Mouse (Mus musculus) hindbrain, embryonic 13.5 days (tissue): Measurements from ENCODE around the gene Ms4a6b. TPM values are rescaled to one million over a fixed set of nuclear protein-coding genes. Genes with fewer than 3 reads are reported as not detected.
"Not testable (repeated sequence)": the region's sequence is repeated elsewhere in the genome, so short reads cannot be mapped to it uniquely, and the experiment has no call there.

Experiments
- ATAC-seq: fragments of 200-750 bp; cut with Nextera tagmentation; 2 replicates; pipeline ENCODE4 v1.8.0; 2017; ENCODE audit warnings: moderate TSS enrichment; ENCODE audit not compliant: low FRiP score
- H3K27ac ChIP-seq: fragments of 300-500 bp; sonication (generic); 2 replicates; pipeline ENCODE4 v1.5.1; 2015; ENCODE audit warnings: inconsistent platforms, mild to moderate bottlenecking, moderate library complexity
- H3K27me3 ChIP-seq: fragments of 300-500 bp; sonication (generic); 2 replicates; pipeline ENCODE4 v1.6.1; 2015; ENCODE audit warnings: mild to moderate bottlenecking, inconsistent platforms
- H3K36me3 ChIP-seq: fragments of 300-500 bp; sonication (generic); 2 replicates; pipeline ENCODE4 v1.6.1; 2015; ENCODE audit warnings: mild to moderate bottlenecking, inconsistent platforms
- H3K4me1 ChIP-seq: fragments of 300-500 bp; sonication (generic); replicated peaks from 2 replicates; pipeline ENCODE4 v1.6.1; 2015; ENCODE audit warnings: inconsistent platforms
- H3K4me2 ChIP-seq: fragments of 300-500 bp; sonication (generic); 2 replicates; pipeline ENCODE4 v1.6.1; 2015; ENCODE audit warnings: inconsistent platforms, mild to moderate bottlenecking, moderate library complexity
- H3K4me3 ChIP-seq: fragments of 300-500 bp; sonication (generic); 2 replicates; pipeline ENCODE4 v1.5.1; 2015; ENCODE audit warnings: mild to moderate bottlenecking, inconsistent platforms
- H3K9ac ChIP-seq: fragments of 300-500 bp; sonication (generic); 2 replicates; pipeline ENCODE4 v1.6.1; 2015; ENCODE audit warnings: mild to moderate bottlenecking, inconsistent platforms
- H3K9me3 ChIP-seq: fragments of 300-500 bp; sonication (generic); 2 replicates; pipeline ENCODE4 v1.6.1; 2016; ENCODE audit warnings: inconsistent platforms
- WGBS: fragments of 180-500 bp; shearing (Covaris S2); methylation state at CpG from one replicate; pipeline ENCODE4 v1.1.7; 2015; 5-methylcytosine and 5-hydroxymethylcytosine counted together
- polyA plus RNA-seq: library from polyadenylated mRNA; unstranded; fragments of >200 nt; fragmentation: Nextera tagmentation; extraction: Ambion mirVana; gene quantifications from 2 replicates; pipeline ENCODE4 v1.2.1, GENCODE M21; 2015

Ms4a6b gene
- polyA plus RNA-seq = 2.2 and 3.6 TPM in 2 replicates

DNA sequence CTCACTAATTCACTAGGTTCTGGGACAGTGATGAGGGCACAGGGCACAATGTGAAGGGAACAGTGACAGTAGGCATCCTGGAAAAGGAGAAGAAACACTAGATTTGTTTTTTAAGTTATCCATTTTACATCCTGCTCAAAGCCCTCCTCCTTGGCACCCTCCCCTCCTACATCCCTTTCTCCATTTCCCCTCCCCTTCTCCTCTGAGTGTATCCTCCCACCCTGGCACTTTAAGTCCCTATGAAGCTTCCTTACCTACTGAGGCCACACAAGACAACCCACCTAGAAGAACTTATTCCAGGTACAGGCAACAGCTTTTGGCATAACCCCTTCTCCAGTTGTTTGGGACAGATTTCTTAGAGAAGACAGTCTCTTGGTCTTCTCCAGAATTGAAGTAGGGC lies at the start of gene Ms4a6b:
TSS of gene Ms4a6b (plus strand) at position 267 of the 400 bp plus-strand sequence.
- H3K27ac ChIP-seq = no peak within 1 kb of the TSS
- no peak within 1 kb of the TSS for H3K4me3 ChIP-seq
- no peaks in the 10 kb centered on the region for H3K9me3 ChIP-seq
- no peak within 1 kb of the TSS for H3K4me2 ChIP-seq
- H3K9ac ChIP-seq = no peak within 1 kb of the TSS
- H3K36me3 ChIP-seq = no peaks in the 10 kb centered on the region
- ATAC-seq = no peak
- H3K4me1 ChIP-seq = no peaks in the 10 kb centered on the region
- H3K27me3 ChIP-seq = no peaks in the 10 kb centered on the region

DNA sequence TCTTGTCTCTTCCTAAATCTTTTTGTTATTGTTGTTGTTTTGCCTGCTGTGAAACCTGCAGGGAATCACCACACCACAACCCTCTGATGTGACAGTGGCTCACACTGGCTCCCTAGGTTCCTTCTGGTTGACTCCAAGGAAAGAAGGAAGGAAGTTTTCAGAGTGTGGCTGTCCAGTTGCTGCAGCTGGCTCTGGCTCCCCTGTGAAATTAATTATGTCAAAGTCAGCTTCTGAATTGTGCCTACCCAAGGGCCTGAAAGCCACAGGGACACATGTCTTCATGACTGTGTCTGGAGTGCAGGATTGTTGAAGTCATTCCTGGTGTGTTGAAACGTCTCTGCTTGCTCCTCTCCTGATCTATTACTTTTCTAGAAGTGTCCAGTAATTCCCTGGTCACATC lies 48.0 kb upstream of the Ms4a6b start:
- not testable (repeated sequence) for ATAC-seq, H3K9ac ChIP-seq, H3K4me1 ChIP-seq, H3K36me3 ChIP-seq, H3K4me3 ChIP-seq, H3K4me2 ChIP-seq, H3K27ac ChIP-seq, H3K27me3 ChIP-seq, H3K9me3 ChIP-seq
- WGBS = 68% methylated on average over 1 of the region's 1 CpGs

DNA sequence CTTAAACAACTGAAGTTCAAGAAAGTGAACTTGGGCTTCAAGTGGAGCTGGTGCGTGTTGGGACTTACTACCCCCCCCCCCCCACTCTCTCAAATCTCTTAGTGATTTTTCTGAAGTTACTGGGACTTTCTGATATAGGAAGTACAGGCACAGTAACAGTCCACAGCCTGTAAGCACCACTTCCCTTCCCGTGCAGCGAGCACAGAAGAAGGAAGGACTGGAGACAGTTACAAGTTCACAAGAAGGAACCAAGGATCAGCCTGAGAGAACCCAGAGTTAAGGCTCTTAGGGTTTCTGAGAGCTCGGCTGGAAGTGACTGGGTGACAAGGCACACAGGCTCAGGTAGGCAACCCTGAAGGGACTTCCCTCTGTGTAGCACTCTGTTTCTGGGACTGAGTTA lies 47.1 kb upstream of the Ms4a6b start, which contains the start of gene Ms4a6c:
TSS of gene Ms4a6c (plus strand) at position 152 of the 400 bp plus-strand sequence.
- H3K27me3 ChIP-seq, H3K9me3 ChIP-seq, H3K4me1 ChIP-seq, ATAC-seq, H3K9ac ChIP-seq, H3K4me3 ChIP-seq, H3K36me3 ChIP-seq, H3K4me2 ChIP-seq, H3K27ac ChIP-seq: not testable (repeated sequence)
- 90% methylated on average over 4 of the region's 4 CpGs for WGBS

DNA sequence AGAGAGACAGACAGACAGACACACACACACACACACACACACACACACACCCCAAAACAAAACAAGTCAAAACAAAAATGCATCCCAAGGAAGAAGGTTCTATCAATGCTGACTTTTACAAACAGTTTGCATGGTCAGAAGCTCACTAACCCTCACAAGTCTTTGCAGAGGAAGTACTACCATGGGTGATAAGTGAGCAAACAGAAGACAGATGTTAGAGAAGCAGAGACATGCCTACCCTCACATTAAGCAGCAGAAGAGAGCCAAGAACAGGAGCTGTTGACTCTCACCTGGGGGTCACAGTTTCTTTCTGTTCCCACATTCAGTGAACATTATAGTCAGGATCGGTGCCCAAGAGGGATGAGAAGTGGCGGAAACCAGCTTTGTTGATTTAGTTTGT lies 36.6 kb upstream of the Ms4a6b start:
- Histone ChIP-seq H3K27me3 (no peaks in the 10 kb centered on the region), H3K4me3 (no peak overlapping the region), H3K4me1 (no peaks in the 10 kb centered on the region), H3K27ac (no peak overlapping the region), H3K4me2 (no peak overlapping the region), H3K9me3 (no peaks in the 10 kb centered on the region), H3K36me3 (no peaks in the 10 kb centered on the region), H3K9ac (no peak overlapping the region)
- no peak for ATAC-seq
- WGBS = 91% methylated on average over 2 of the region's 2 CpGs

DNA sequence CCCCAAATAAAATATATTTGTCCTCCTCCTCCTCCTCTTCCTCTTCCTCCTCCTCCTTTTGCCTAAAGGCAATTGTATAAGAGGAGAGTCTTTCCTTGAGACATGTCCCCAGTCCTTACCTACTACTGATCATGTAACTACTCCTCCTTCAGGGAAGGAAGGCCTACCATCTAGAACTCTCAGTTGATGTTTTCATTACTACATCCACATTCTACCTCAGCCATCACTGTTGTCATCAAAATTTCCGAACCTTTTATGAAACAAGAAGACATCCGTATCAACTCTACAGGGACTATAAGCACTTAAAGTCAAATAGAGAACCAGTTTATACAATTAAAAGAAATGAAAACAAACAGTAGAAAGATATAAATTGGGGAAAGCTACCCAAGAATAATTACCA lies 33.6 kb upstream of the Ms4a6b start:
- ATAC-seq = no peak
- Histone ChIP-seq H3K27me3 (no peaks in the 10 kb centered on the region), H3K27ac (no peak overlapping the region), H3K36me3 (no peaks in the 10 kb centered on the region), H3K9ac (no peak overlapping the region), H3K4me1 (no peaks in the 10 kb centered on the region), H3K4me2 (no peak overlapping the region), H3K4me3 (no peak overlapping the region), H3K9me3 (no peaks in the 10 kb centered on the region)
- 91% methylated on average over 2 of the region's 2 CpGs for WGBS

DNA sequence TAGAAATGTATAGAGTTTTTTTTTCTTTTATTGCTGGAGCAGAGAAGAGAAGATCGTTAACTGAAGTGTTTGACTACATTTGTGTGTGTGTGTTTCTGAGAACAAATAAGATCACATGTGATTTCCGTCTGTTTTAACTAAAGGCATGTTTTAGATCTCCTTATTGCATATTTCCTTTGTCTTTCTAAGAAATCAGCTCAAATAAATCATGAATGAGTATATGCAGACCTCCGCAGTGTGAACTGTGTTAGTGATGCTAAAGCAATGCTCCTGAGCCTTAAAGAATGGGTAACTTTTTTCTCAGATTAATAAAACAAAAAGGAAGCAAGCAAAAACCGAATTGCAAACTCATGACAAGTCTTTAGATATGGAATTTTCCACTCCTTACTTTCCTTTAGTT lies 32.4 kb upstream of the Ms4a6b start:
- Histone ChIP-seq H3K9ac (no peak overlapping the region), H3K4me2 (no peak overlapping the region), H3K9me3 (no peaks in the 10 kb centered on the region), H3K36me3 (no peaks in the 10 kb centered on the region), H3K4me1 (no peaks in the 10 kb centered on the region), H3K4me3 (no peak overlapping the region), H3K27me3 (no peaks in the 10 kb centered on the region), H3K27ac (no peak overlapping the region)
- WGBS = 80% methylated on average over 4 of the region's 4 CpGs
- ATAC-seq = no peak

DNA sequence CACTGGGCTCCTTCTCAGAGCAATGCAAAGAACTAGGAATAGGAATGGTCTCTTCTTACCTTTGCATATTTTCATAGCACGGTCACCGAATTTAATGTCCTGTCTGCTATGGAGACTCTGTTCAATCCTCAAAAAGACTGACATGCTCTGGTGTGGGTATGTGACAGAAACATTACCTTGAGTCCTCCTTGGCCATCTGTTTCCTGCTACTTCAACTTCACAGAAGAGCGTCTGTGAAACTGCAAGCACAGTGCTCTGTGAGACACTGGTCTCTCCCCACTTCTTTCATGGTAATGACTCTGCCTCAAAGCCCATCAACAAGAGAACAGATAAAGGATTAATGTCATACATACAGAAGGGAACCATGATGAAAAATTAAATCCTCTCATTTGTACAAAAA lies 31.9 kb upstream of the Ms4a6b start:
- ATAC-seq = no peak
- 83% methylated on average over 3 of the region's 3 CpGs for WGBS

DNA sequence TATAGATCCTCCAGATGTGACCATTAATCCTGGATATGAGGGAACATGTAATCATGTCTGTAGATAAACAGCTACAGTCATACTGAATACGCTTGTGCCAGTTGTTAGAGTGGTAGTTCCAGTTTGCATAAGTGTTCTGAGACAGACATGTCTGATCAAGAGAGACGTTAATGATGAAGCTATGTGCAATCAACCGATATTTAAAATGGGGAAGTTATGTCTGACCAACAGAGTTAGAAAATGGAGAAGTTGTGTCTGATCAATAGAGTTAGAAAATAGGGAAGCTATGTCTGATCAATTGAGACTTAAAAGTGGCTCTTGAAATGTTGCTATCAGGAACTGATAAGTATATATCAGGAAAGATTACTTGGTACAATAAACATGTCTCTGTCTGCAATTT lies 31.0 kb upstream of the Ms4a6b start:
- H3K4me1 ChIP-seq = no peaks in the 10 kb centered on the region
- no peak overlapping the region for H3K27ac ChIP-seq
- no peaks in the 10 kb centered on the region for H3K9me3 ChIP-seq
- no peak overlapping the region for H3K4me3 ChIP-seq
- no peaks in the 10 kb centered on the region for H3K36me3 ChIP-seq
- no peak overlapping the region for H3K9ac ChIP-seq
- no peak for ATAC-seq
- no peaks in the 10 kb centered on the region for H3K27me3 ChIP-seq
- H3K4me2 ChIP-seq = no peak overlapping the region
- WGBS = 86% methylated on average over 3 of the region's 3 CpGs

More for the DNA sequence above, 31.9 kb upstream of the Ms4a6b start:
- no peak overlapping the region for H3K27ac ChIP-seq
- no peak overlapping the region for H3K9ac ChIP-seq
- H3K27me3 ChIP-seq = no peaks in the 10 kb centered on the region
- no peak overlapping the region for H3K4me3 ChIP-seq
- no peaks in the 10 kb centered on the region for H3K9me3 ChIP-seq
- H3K4me2 ChIP-seq = no peak overlapping the region
- no peaks in the 10 kb centered on the region for H3K36me3 ChIP-seq
- H3K4me1 ChIP-seq = no peaks in the 10 kb centered on the region

DNA sequence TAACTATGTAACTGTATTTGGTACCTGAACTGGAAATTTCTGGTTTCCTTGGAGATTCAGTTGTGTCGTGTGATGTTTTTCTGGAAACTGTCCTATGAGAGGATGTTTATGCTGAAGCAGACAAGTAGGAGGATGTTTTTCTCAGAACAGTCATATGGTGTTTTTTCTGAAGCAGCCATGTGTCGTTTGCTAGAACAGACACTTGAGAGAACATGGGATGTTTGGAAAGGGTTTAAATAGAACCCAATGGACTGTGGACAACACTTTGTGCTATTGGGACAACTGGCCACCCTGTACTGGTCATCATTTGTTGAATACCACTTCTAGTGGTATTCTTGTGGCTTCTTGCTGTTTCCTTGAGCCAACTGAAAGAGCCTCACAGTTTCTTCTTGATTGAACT lies 30.6 kb upstream of the Ms4a6b start, which contains the start of gene Gm8369:
TSS of gene Gm8369 (plus strand) at position 193 of the 400 bp plus-strand sequence.
- no peak for ATAC-seq
- H3K4me2 ChIP-seq = no peak within 1 kb of the TSS
- H3K9me3 ChIP-seq = no peaks in the 10 kb centered on the region
- H3K27me3 ChIP-seq = no peaks in the 10 kb centered on the region
- no peak within 1 kb of the TSS for H3K27ac ChIP-seq
- no peak within 1 kb of the TSS for H3K4me3 ChIP-seq
- H3K36me3 ChIP-seq = no peaks in the 10 kb centered on the region
- WGBS = 91% methylated on average over 2 of the region's 2 CpGs
- H3K4me1 ChIP-seq = no peaks in the 10 kb centered on the region
- no peak within 1 kb of the TSS for H3K9ac ChIP-seq

DNA sequence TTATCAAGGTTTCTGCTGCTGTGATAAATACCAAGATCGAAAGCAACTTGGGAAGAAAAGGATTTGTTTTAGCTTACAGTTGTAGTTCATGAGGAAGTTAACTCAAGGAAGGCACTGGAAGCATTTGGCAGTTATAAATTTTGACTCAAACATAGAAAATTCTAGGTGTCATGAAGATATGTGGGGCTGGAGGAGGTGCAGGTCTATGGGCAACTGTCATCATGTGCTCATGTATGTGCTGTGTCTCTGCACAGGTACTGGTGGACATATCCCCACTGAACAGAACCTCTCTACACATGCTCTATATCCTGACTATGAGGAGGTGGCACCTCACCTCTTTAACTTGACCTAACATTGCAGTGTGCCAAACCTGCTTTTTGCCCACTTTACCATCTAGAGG lies 29.7 kb upstream of the Ms4a6b start:
- Histone ChIP-seq H3K9ac (no peak overlapping the region), H3K4me1 (no peaks in the 10 kb centered on the region), H3K9me3 (no peaks in the 10 kb centered on the region), H3K27ac (no peak overlapping the region), H3K36me3 (no peaks in the 10 kb centered on the region), H3K4me2 (no peak overlapping the region), H3K4me3 (no peak overlapping the region), H3K27me3 (no peaks in the 10 kb centered on the region)
- no peak for ATAC-seq
- 83% methylated on average over 1 of the region's 1 CpGs for WGBS

DNA sequence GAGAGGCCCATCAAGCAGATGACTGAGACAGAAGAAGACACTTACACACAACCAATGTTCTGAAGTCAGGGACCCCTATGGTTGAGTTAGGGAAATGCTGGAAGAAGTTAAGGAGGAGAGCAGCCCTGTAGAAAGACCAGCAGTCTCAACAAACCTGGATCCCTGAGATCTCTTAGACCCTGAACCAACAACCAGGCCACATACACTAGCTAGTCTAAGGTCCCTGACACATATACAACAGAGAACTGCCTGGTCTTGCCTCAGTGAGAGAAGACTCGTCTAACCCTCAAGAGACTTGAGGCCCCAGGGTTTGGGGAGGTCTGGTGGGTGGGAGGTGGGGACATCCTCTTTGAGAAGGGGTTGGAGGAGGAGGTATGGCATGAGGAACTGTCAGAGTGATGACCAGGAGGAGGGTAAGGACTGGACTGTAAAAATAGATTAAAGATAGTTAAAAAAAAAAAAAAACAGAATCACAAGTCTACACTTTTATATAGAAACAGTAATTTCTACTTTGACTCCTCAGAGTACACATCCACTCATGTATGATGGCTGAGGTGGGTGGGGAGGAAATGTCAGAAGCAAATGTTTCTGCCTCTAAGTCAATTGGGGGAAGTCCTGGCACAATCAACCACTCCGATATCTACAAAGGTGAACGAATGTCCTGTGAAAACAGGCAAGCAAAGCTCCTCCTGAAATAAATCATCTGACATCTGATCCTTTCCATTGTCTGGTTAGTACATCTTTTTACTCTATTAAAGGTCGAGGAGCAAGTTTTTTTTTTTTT lies 24.7 kb upstream of the Ms4a6b start:
- no peak overlapping the region for H3K4me2 ChIP-seq
- H3K36me3 ChIP-seq = no peaks in the 10 kb centered on the region
- H3K4me1 ChIP-seq = no peaks in the 10 kb centered on the region
- no peaks in the 10 kb centered on the region for H3K9me3 ChIP-seq
- no peaks in the 10 kb centered on the region for H3K27me3 ChIP-seq
- H3K4me3 ChIP-seq = no peak overlapping the region
- no peak for ATAC-seq
- WGBS = 80% methylated on average over 4 of the region's 4 CpGs
- no peak overlapping the region for H3K27ac ChIP-seq
- H3K9ac ChIP-seq = no peak overlapping the region

DNA sequence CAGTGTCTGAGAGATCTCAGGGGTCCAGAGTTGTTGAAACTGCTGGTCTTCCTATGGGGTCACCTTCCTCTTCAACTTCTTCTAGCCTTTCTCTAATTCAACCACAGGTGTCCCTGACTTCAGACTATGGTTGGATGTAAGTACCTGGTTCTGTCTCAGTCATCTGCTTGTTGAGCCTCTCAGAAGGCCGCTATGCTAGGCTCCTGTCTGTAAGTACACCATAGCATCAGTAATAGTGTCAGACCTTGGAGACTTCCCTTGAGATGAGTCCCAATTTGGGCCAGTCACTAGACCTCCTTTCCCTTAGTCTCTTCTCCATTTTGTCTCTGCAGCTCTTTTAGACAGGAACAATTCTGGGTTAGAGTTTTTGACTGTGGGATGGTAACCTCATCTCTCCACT lies 23.6 kb upstream of the Ms4a6b start:
- H3K4me1 ChIP-seq = no peaks in the 10 kb centered on the region
- WGBS = 87% methylated on average over 1 of the region's 1 CpGs

DNA sequence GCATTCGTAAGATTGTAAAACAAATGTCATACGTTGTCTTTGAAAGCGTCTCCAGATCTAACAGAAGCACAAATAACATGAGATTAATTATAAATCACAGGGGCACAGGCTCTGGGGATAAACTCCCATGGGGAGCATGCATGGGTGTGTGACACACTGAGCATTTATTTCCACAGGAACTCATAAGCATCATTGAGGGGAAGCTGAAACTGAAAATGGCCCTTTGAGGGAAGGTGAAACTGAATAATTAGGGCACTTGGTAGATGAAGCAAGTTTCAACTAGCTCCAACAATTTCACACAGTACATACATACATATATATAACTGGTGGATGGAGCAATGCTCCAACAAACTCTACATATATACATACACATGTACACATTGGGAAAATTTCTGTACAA lies 21.8 kb upstream of the Ms4a6b start:
- Histone ChIP-seq H3K4me2 (no peak overlapping the region), H3K4me1 (no peaks in the 10 kb centered on the region), H3K27me3 (no peaks in the 10 kb centered on the region), H3K4me3 (no peak overlapping the region), H3K27ac (no peak overlapping the region), H3K9me3 (no peaks in the 10 kb centered on the region), H3K36me3 (no peaks in the 10 kb centered on the region), H3K9ac (no peak overlapping the region)
- no peak for ATAC-seq
- 85% methylated on average over 3 of the region's 3 CpGs for WGBS

More for the DNA sequence above, 23.6 kb upstream of the Ms4a6b start:
- Histone ChIP-seq H3K9me3 (no peaks in the 10 kb centered on the region), H3K27me3 (no peaks in the 10 kb centered on the region), H3K27ac (no peak overlapping the region), H3K4me3 (no peak overlapping the region), H3K36me3 (no peaks in the 10 kb centered on the region), H3K4me2 (no peak overlapping the region), H3K9ac (no peak overlapping the region)
- ATAC-seq = no peak
